Mouse (Mus musculus) spleen, adult 2 months (tissue): ENCODE data around the gene Ptpn5. TPM values are rescaled to one million over a fixed set of nuclear protein-coding genes. Genes with fewer than 3 reads are reported as not detected.
A peak's percentile ranks its signal among the peaks of the same experiment; 100 is the strongest.

Experiments used
- DNase-seq, 2 experiments: peaks; one replicate each; pipeline versions ENCODE4 v3.0.0 to v3.0.0-alpha.2; 2012 to 2021; ENCODE audit warnings: low spot score in 2 of 2, low read depth in 1 of 2
- H3K27ac ChIP-seq: fragments of 200-500 bp; 2 replicates; pipeline ENCODE4 v1.5.1; 2012; ENCODE audit warnings: low read length, inconsistent platforms; ENCODE audit not compliant: insufficient read depth
- H3K27me3 ChIP-seq: fragments of 200-500 bp; 2 replicates; pipeline ENCODE4 v1.6.1; 2012; ENCODE audit warnings: mild to moderate bottlenecking, moderate library complexity, low read length, inconsistent platforms; ENCODE audit not compliant: control insufficient read depth, insufficient read depth
- H3K36me3 ChIP-seq: fragments of 200-500 bp; 2 replicates; pipeline ENCODE4 v1.6.1; 2012; ENCODE audit warnings: mild to moderate bottlenecking, low read length, inconsistent platforms; ENCODE audit not compliant: control insufficient read depth, insufficient read depth
- H3K4me1 ChIP-seq: fragments of 200-500 bp; 2 replicates; pipeline ENCODE4 v1.6.1; 2011; ENCODE audit warnings: inconsistent platforms; ENCODE audit not compliant: control insufficient read depth, insufficient read depth, insufficient read length
- H3K4me3 ChIP-seq: fragments of 200-500 bp; 2 replicates; pipeline ENCODE4 v1.5.1; 2011; ENCODE audit warnings: mild to moderate bottlenecking, inconsistent platforms; ENCODE audit not compliant: insufficient read depth, insufficient read length; ENCODE audit errors: extremely low read depth
- CTCF ChIP-seq: fragments of 200-500 bp; IDR thresholded peaks from 2 replicates; pipeline ENCODE4 v1.5.1; 2011; ENCODE audit warnings: mild to moderate bottlenecking, inconsistent platforms; ENCODE audit not compliant: insufficient read depth, insufficient read length, insufficient replicate concordance; ENCODE audit errors: extremely low read depth
- POLR2A ChIP-seq: fragments of 200-500 bp; IDR thresholded peaks from 2 replicates; pipeline ENCODE4 v1.6.1; 2011; ENCODE audit warnings: low read depth, low read length, inconsistent platforms
- WGBS: fragments of 180-500 bp; shearing (Covaris S2); methylation state at CpG from one replicate; pipeline ENCODE4 v1.1.7; 2018; 5-methylcytosine and 5-hydroxymethylcytosine counted together
- polyA plus RNA-seq: library from polyadenylated mRNA; depleted of rRNA; stranded (reverse); fragments of >200 nt; gene quantifications from 2 replicates; pipeline ENCODE4 v1.2.3, GENCODE M21; 2012

Ptpn5 gene
- polyA plus RNA-seq, 1 experiment = 0.60 TPM

GRCm38 (mm10) chr7:47052276-47052675 lies 81.2 kb downstream of the Ptpn5 start:
- Histone ChIP-seq H3K36me3 (peaks cover 3% of the 10 kb centered on the region; the same call in 1 of the 2 replicates), H3K27me3 (no peaks in the 10 kb centered on the region), H3K4me1 (peaks cover 9% of the 10 kb centered on the region; the same call in 1 of the 2 replicates), H3K4me3 (no peak overlapping the region), H3K27ac (peak overlapping the region; percentile 61)
- WGBS = 54% methylated on average over 3 of the region's 3 CpGs
- DNase-seq = no peak
- TF ChIP-seq CTCF (no peak), POLR2A (no peak)

GRCm38 (mm10) chr7:47051404-47052151 lies 81.9 kb downstream of the Ptpn5 start:
- H3K27ac ChIP-seq = peak overlapping the region; percentile 92
- H3K4me3 ChIP-seq = peak overlapping the region; percentile 69; the same call in 1 of the 2 replicates
- no peak for TF ChIP-seq CTCF
- 10% methylated on average over 2 of the region's 2 CpGs for WGBS
- peaks cover 9% of the 10 kb centered on the region; the same call in 1 of the 2 replicates for H3K4me1 ChIP-seq
- no peaks in the 10 kb centered on the region for H3K27me3 ChIP-seq
- peak; percentile 25 to 58 for DNase-seq
- peaks cover 3% of the 10 kb centered on the region; the same call in 1 of the 2 replicates for H3K36me3 ChIP-seq

GRCm38 (mm10) chr7:47050766-47051165 lies 82.7 kb downstream of the Ptpn5 start:
- Histone ChIP-seq H3K36me3 (peaks cover 3% of the 10 kb centered on the region; the same call in 1 of the 2 replicates), H3K27me3 (no peaks in the 10 kb centered on the region), H3K4me3 (peak overlapping the region; percentile 69), H3K27ac (peak overlapping the region; percentile 92), H3K4me1 (peaks cover 8% of the 10 kb centered on the region; the same call in 1 of the 2 replicates)
- WGBS = 1% methylated on average over 34 of the region's 34 CpGs
- no peak for TF ChIP-seq POLR2A
- no peak for TF ChIP-seq CTCF
- DNase-seq = peak in 1 of 2 experiments; percentile 72

- Histone ChIP-seq H3K27ac (peak within 1 kb of the TSS; percentile 92), H3K27me3 (no peaks in the 10 kb centered on the region), H3K4me1 (peaks cover 5% of the 10 kb centered on the region; the same call in 1 of the 2 replicates), H3K36me3 (peaks cover 3% of the 10 kb centered on the region; the same call in 1 of the 2 replicates), H3K4me3 (peak within 1 kb of the TSS; percentile 69)
- under 1% methylated on average over 33 of the region's 33 CpGs for WGBS
- peak; percentile 90 to 93 for DNase-seq
- peak; percentile 70 for TF ChIP-seq POLR2A
- no peak for TF ChIP-seq CTCF
These were observed 83.1 kb downstream of the Ptpn5 start, which contains the start of gene Tmem86a for GRCm38 (mm10) chr7:47050366-47050765. Gene Tmem86a (plus strand): TSS chr7:47050601.

- Histone ChIP-seq H3K27ac (no peak overlapping the region), H3K36me3 (no peaks in the 10 kb centered on the region), H3K27me3 (no peaks in the 10 kb centered on the region), H3K4me3 (no peak overlapping the region), H3K4me1 (no peaks in the 10 kb centered on the region)
- TF ChIP-seq POLR2A = no peak
- TF ChIP-seq CTCF = no peak
- no peak for DNase-seq
- 73% methylated on average over 6 of the region's 6 CpGs for WGBS
These were observed 90.5 kb downstream of the Ptpn5 start for GRCm38 (mm10) chr7:47042823-47043490.

- Histone ChIP-seq H3K36me3 (no peaks in the 10 kb centered on the region), H3K27ac (no peak overlapping the region), H3K27me3 (no peaks in the 10 kb centered on the region), H3K4me1 (no peaks in the 10 kb centered on the region), H3K4me3 (no peak overlapping the region)
- no peak for DNase-seq
- TF ChIP-seq CTCF (no peak), POLR2A (no peak)
- WGBS = 88% methylated on average over 4 of the region's 4 CpGs
These were observed 91.4 kb downstream of the Ptpn5 start for GRCm38 (mm10) chr7:47042121-47042520.
